Mouse (Mus musculus) olfactory bulb, adult 2 months (tissue): Measurements from ENCODE around the gene Ergic1.

Experiments
- CTCF ChIP-seq: fragments of 200-500 bp; IDR thresholded peaks from 2 replicates; pipeline ENCODE4 v1.5.1; 2012; ENCODE audit warnings: low read depth, mild to moderate bottlenecking, low read length, moderate library complexity; ENCODE audit not compliant: insufficient read depth
- POLR2A ChIP-seq: fragments of 200-500 bp; IDR thresholded peaks from 2 replicates; pipeline ENCODE4 v1.6.1; 2012; ENCODE audit warnings: mild to moderate bottlenecking, low read depth, low read length, moderate library complexity; ENCODE audit not compliant: insufficient read depth

- TF ChIP-seq POLR2A (no peak), CTCF (no peak)
Measured at GRCm38 (mm10) chr17:26647283-26647682, 86.0 kb downstream of the Ergic1 start.
